Mouse (Mus musculus): Measurements from ENCODE around the gene Nrn1l. TPM values are rescaled to one million over a fixed set of nuclear protein-coding genes. Genes with fewer than 3 reads are reported as not detected.

Gene Nrn1l
- polyA plus RNA-seq (2015; fragmentation: Nextera tagmentation; extraction: Ambion mirVana) = 0.66 TPM in 1 of 2 replicates, not detected in the other

- DNase-seq (ENCODE audit: low spot score) (peak; percentile 93), ATAC-seq (replicated peaks; ENCODE audit: low FRiP score, low read depth) (peak; percentile 90)
- Histone ChIP-seq H3K9ac (ENCODE audit: low read depth, low read length) (no peak within 1 kb of the TSS), H3K4me1 (replicated peaks; ENCODE audit: insufficient read depth, low read length) (no peaks in the 10 kb centered on the region), H3K36me3 (ENCODE audit: insufficient read depth, low read length) (peaks cover 35% of the 10 kb centered on the region), H3K9me3 (replicated peaks; ENCODE audit: low read length) (no peaks in the 10 kb centered on the region), H3K4me3 (replicated peaks; ENCODE audit: low read depth, low read length) (no peak within 1 kb of the TSS), H3K4me2 (ENCODE audit: low read length) (peak within 1 kb of the TSS; percentile 26), H3K27me3 (ENCODE audit: insufficient read depth, low read length) (no peaks in the 10 kb centered on the region), H3K27ac (no peak within 1 kb of the TSS)
- WGBS = 10% methylated on average over 11 of the region's 11 CpGs
- no peak for TF ChIP-seq CTCF (IDR thresholded peaks at IDR 0.05; ENCODE audit: low read depth)
These were observed at the start of gene Nrn1l for GRCm38 (mm10) chr8:105893339-105893738. Gene Nrn1l (plus strand): TSS chr8:105893567.

- no peak overlapping the region for H3K27ac ChIP-seq
- H3K9me3 ChIP-seq (replicated peaks; ENCODE audit: low read length) = no peaks in the 10 kb centered on the region
- no peak for TF ChIP-seq CTCF (IDR thresholded peaks at IDR 0.05; ENCODE audit: low read depth)
- no peaks in the 10 kb centered on the region for H3K27me3 ChIP-seq (ENCODE audit: insufficient read depth, low read length)
- H3K4me3 ChIP-seq (replicated peaks; ENCODE audit: low read depth, low read length) = no peak overlapping the region
- ATAC-seq (replicated peaks; ENCODE audit: low FRiP score, low read depth) (no peak), DNase-seq (ENCODE audit: low spot score) (no peak)
- no peak overlapping the region for H3K4me2 ChIP-seq (ENCODE audit: low read length)
- H3K36me3 ChIP-seq (ENCODE audit: insufficient read depth, low read length) = peaks cover 60% of the 10 kb centered on the region
- H3K9ac ChIP-seq (ENCODE audit: low read depth, low read length) = no peak overlapping the region
- WGBS = 94% methylated on average over 11 of the region's 11 CpGs
- peaks cover 4% of the 10 kb centered on the region; the same call in 1 of the 2 replicates for H3K4me1 ChIP-seq (replicated peaks; ENCODE audit: insufficient read depth, low read length)
These were observed 46.7 kb upstream of the Nrn1l start for GRCm38 (mm10) chr8:105846678-105847077.

DNA sequence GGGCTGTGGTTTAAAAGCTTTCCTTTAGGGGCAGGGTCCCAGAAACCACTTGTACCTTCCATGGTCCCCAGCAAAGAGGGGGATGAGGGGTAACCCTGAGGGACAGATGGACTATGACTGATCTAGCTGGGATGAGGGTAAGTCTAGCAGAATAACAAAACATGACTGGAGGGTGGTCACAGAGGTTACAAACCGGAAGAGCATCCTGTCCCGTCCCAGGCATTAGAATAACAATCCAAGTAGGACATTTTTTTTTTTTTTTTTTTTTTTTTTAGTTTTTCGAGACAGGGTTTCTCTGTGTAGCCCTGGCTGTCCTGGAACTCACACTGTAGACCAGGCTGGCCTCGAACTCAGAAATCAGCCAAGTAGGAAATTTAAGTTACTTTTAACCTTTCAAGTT lies 43.4 kb upstream of the Nrn1l start:
- no peak overlapping the region for H3K4me2 ChIP-seq (ENCODE audit: low read length)
- TF ChIP-seq CTCF (IDR thresholded peaks at IDR 0.05; ENCODE audit: low read depth) = no peak
- H3K9ac ChIP-seq (ENCODE audit: low read depth, low read length) = no peak overlapping the region
- H3K27ac ChIP-seq = no peak overlapping the region
- H3K4me1 ChIP-seq (replicated peaks; ENCODE audit: insufficient read depth, low read length) = peaks cover 4% of the 10 kb centered on the region; the same call in 1 of the 2 replicates
- no peaks in the 10 kb centered on the region for H3K27me3 ChIP-seq (ENCODE audit: insufficient read depth, low read length)
- H3K4me3 ChIP-seq (replicated peaks; ENCODE audit: low read depth, low read length) = no peak overlapping the region
- 73% methylated on average over 4 of the region's 4 CpGs for WGBS
- DNase-seq (ENCODE audit: low spot score) = no peak
- H3K9me3 ChIP-seq (replicated peaks; ENCODE audit: low read length) = no peaks in the 10 kb centered on the region
- no peak for ATAC-seq (replicated peaks; ENCODE audit: low FRiP score, low read depth)
- peaks cover 42% of the 10 kb centered on the region for H3K36me3 ChIP-seq (ENCODE audit: insufficient read depth, low read length)

DNA sequence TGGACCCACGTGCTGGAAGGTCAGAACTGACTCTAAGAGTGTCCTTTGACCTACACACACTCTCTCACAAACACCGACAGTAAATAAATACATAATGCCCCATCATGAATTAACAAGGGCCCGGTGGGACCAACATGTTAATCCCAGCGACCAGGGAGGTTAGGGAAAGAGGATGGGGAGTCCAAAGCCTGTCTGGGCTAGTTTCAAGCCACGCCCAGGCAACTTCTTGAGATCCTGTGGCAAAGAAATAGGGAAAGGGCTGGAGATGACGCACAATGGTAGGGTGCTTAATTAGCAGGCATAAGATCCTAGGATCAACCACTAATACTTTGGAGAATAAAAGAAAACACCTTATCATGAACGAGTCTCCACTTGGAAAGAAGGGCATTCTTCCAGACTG lies 42.8 kb upstream of the Nrn1l start:
- WGBS = 74% methylated on average over 7 of the region's 7 CpGs
- TF ChIP-seq CTCF (IDR thresholded peaks at IDR 0.05; ENCODE audit: low read depth) = no peak
- no peak overlapping the region for H3K4me3 ChIP-seq (replicated peaks; ENCODE audit: low read depth, low read length)
- DNase-seq (ENCODE audit: low spot score) = no peak
- peaks cover 36% of the 10 kb centered on the region for H3K36me3 ChIP-seq (ENCODE audit: insufficient read depth, low read length)
- H3K9ac ChIP-seq (ENCODE audit: low read depth, low read length) = no peak overlapping the region
- peak overlapping the region; percentile 37 for H3K4me2 ChIP-seq (ENCODE audit: low read length)
- ATAC-seq (replicated peaks; ENCODE audit: low FRiP score, low read depth) = no peak
- no peak overlapping the region for H3K27ac ChIP-seq
- no peaks in the 10 kb centered on the region for H3K9me3 ChIP-seq (replicated peaks; ENCODE audit: low read length)
- peaks cover 4% of the 10 kb centered on the region; the same call in 1 of the 2 replicates for H3K4me1 ChIP-seq (replicated peaks; ENCODE audit: insufficient read depth, low read length)
- no peaks in the 10 kb centered on the region for H3K27me3 ChIP-seq (ENCODE audit: insufficient read depth, low read length)

- H3K9ac ChIP-seq (ENCODE audit: low read depth, low read length) = peak overlapping the region; percentile 74
- H3K4me2 ChIP-seq (ENCODE audit: low read length) = peak overlapping the region; percentile 85
- no peak for TF ChIP-seq CTCF (IDR thresholded peaks at IDR 0.05; ENCODE audit: low read depth)
- peak; percentile 96 for DNase-seq (ENCODE audit: low spot score)
- H3K27ac ChIP-seq = peak overlapping the region; percentile 68
- no peaks in the 10 kb centered on the region for H3K9me3 ChIP-seq (replicated peaks; ENCODE audit: low read length)
- H3K4me1 ChIP-seq (replicated peaks; ENCODE audit: insufficient read depth, low read length) = peaks cover 11% of the 10 kb centered on the region; the same call in 1 of the 2 replicates
- under 1% methylated on average over 34 of the region's 34 CpGs for WGBS
- peak; percentile 70 for ATAC-seq (replicated peaks; ENCODE audit: low FRiP score, low read depth)
- no peaks in the 10 kb centered on the region for H3K27me3 ChIP-seq (ENCODE audit: insufficient read depth, low read length)
- H3K36me3 ChIP-seq (ENCODE audit: insufficient read depth, low read length) = peaks cover 27% of the 10 kb centered on the region
- peak overlapping the region; percentile 61 for H3K4me3 ChIP-seq (replicated peaks; ENCODE audit: low read depth, low read length)
These were observed 41.7 kb upstream of the Nrn1l start for GRCm38 (mm10) chr8:105851651-105852143.

- no peak for TF ChIP-seq CTCF (IDR thresholded peaks at IDR 0.05; ENCODE audit: low read depth)
- 84% methylated on average over 12 of the region's 12 CpGs for WGBS
- Histone ChIP-seq H3K9me3 (replicated peaks; ENCODE audit: low read length) (no peaks in the 10 kb centered on the region), H3K27ac (no peak overlapping the region), H3K9ac (ENCODE audit: low read depth, low read length) (no peak overlapping the region), H3K27me3 (ENCODE audit: insufficient read depth, low read length) (no peaks in the 10 kb centered on the region), H3K4me2 (ENCODE audit: low read length) (no peak overlapping the region), H3K36me3 (ENCODE audit: insufficient read depth, low read length) (peaks cover 22% of the 10 kb centered on the region; the same call in 1 of the 2 replicates), H3K4me3 (replicated peaks; ENCODE audit: low read depth, low read length) (peak overlapping the region; percentile 61), H3K4me1 (replicated peaks; ENCODE audit: insufficient read depth, low read length) (peaks cover 16% of the 10 kb centered on the region)
- DNase-seq (ENCODE audit: low spot score) = no peak
- no peak for ATAC-seq (replicated peaks; ENCODE audit: low FRiP score, low read depth)
These were observed 41.1 kb upstream of the Nrn1l start for GRCm38 (mm10) chr8:105852146-105852729.
